Mouse (Mus musculus): ENCODE results near the gene Mapkbp1. TPM values are rescaled to one million over a fixed set of nuclear protein-coding genes. Genes with fewer than 3 reads are reported as not detected.

The Mapkbp1 gene
- polyA plus RNA-seq (2015; fragmentation: Nextera tagmentation; extraction: Ambion mirVana): 4.9 and 5.8 TPM in 2 replicates

- WGBS: 2% methylated on average over 19 of the region's 19 CpGs
- H3K4me2 ChIP-seq (ENCODE audit: low read length): peak within 1 kb of the TSS; percentile 67
- H3K27me3 ChIP-seq (replicated peaks; ENCODE audit: control insufficient read depth, insufficient read depth, low read length): no peaks in the 10 kb centered on the region
- peaks cover 3% of the 10 kb centered on the region; the same call in 1 of the 2 replicates for H3K36me3 ChIP-seq (ENCODE audit: control insufficient read depth, insufficient read depth)
- H3K4me1 ChIP-seq (replicated peaks; ENCODE audit: control insufficient read depth, insufficient read depth, low read length): peaks cover 21% of the 10 kb centered on the region
- peak; percentile 66 for ATAC-seq
- H3K27ac ChIP-seq (ENCODE audit: low read length): peak within 1 kb of the TSS; percentile 65
- peak within 1 kb of the TSS; percentile 89 for H3K9ac ChIP-seq (replicated peaks; ENCODE audit: low read depth, low read length)
- H3K9me3 ChIP-seq (ENCODE audit: control insufficient read depth, low read length): no peaks in the 10 kb centered on the region
- peak within 1 kb of the TSS; percentile 94 for H3K4me3 ChIP-seq (replicated peaks; ENCODE audit: low read length)
Measured at GRCm38 (mm10) chr2:119972537-119972879, at the start of gene Mapkbp1. TSS of gene Mapkbp1 (plus strand) at chr2:119972699.

- Histone ChIP-seq H3K27me3 (replicated peaks; ENCODE audit: control insufficient read depth, insufficient read depth, low read length) (no peaks in the 10 kb centered on the region), H3K4me1 (replicated peaks; ENCODE audit: control insufficient read depth, insufficient read depth, low read length) (peaks cover 21% of the 10 kb centered on the region), H3K27ac (ENCODE audit: low read length) (no peak overlapping the region), H3K4me3 (replicated peaks; ENCODE audit: low read length) (no peak overlapping the region), H3K9ac (replicated peaks; ENCODE audit: low read depth, low read length) (no peak overlapping the region), H3K36me3 (ENCODE audit: control insufficient read depth, insufficient read depth) (peaks cover 6% of the 10 kb centered on the region; the same call in 1 of the 2 replicates), H3K4me2 (ENCODE audit: low read length) (no peak overlapping the region), H3K9me3 (ENCODE audit: control insufficient read depth, low read length) (no peaks in the 10 kb centered on the region)
- 50% methylated on average over 9 of the region's 9 CpGs for WGBS
- no peak for ATAC-seq
Measured at GRCm38 (mm10) chr2:119970571-119970970, 1.9 kb upstream of the Mapkbp1 start.

GRCm38 (mm10) chr2:119971316-119971715, 1.2 kb upstream of the Mapkbp1 start:
- Histone ChIP-seq H3K4me1 (replicated peaks; ENCODE audit: control insufficient read depth, insufficient read depth, low read length) (peaks cover 21% of the 10 kb centered on the region), H3K27ac (ENCODE audit: low read length) (0 out of 2 replicates have a peak overlapping the region, but pooled peaks have one; percentile 28), H3K4me2 (ENCODE audit: low read length) (peak overlapping the region; percentile 67), H3K27me3 (replicated peaks; ENCODE audit: control insufficient read depth, insufficient read depth, low read length) (no peaks in the 10 kb centered on the region), H3K9ac (replicated peaks; ENCODE audit: low read depth, low read length) (peak overlapping the region; percentile 25; the same call in 1 of the 2 replicates), H3K9me3 (ENCODE audit: control insufficient read depth, low read length) (no peaks in the 10 kb centered on the region), H3K4me3 (replicated peaks; ENCODE audit: low read length) (no peak overlapping the region), H3K36me3 (ENCODE audit: control insufficient read depth, insufficient read depth) (peaks cover 3% of the 10 kb centered on the region; the same call in 1 of the 2 replicates)
- WGBS: 74% methylated on average over 3 of the region's 3 CpGs
- no peak for ATAC-seq

GRCm38 (mm10) chr2:119971837-119972536, 512 bp upstream of the Mapkbp1 start:
- Histone ChIP-seq H3K4me3 (replicated peaks; ENCODE audit: low read length) (peak overlapping the region; percentile 94), H3K4me2 (ENCODE audit: low read length) (peak overlapping the region; percentile 67), H3K9ac (replicated peaks; ENCODE audit: low read depth, low read length) (peak overlapping the region; percentile 89), H3K4me1 (replicated peaks; ENCODE audit: control insufficient read depth, insufficient read depth, low read length) (peaks cover 21% of the 10 kb centered on the region), H3K27me3 (replicated peaks; ENCODE audit: control insufficient read depth, insufficient read depth, low read length) (no peaks in the 10 kb centered on the region), H3K27ac (ENCODE audit: low read length) (peak overlapping the region; percentile 65), H3K36me3 (ENCODE audit: control insufficient read depth, insufficient read depth) (peaks cover 3% of the 10 kb centered on the region; the same call in 1 of the 2 replicates), H3K9me3 (ENCODE audit: control insufficient read depth, low read length) (no peaks in the 10 kb centered on the region)
- peak; percentile 100 for ATAC-seq
- WGBS: under 1% methylated on average over 32 of the region's 32 CpGs

- H3K4me1 ChIP-seq (replicated peaks; ENCODE audit: control insufficient read depth, insufficient read depth, low read length): 0 out of 2 replicates have a peak, but pooled peaks cover 2% of the 10 kb centered on the region
- H3K36me3 ChIP-seq (ENCODE audit: control insufficient read depth, insufficient read depth): no peaks in the 10 kb centered on the region
- no peak overlapping the region for H3K4me3 ChIP-seq (replicated peaks; ENCODE audit: low read length)
- no peak overlapping the region for H3K4me2 ChIP-seq (ENCODE audit: low read length)
- 74% methylated on average over 7 of the region's 7 CpGs for WGBS
- no peak overlapping the region for H3K27ac ChIP-seq (ENCODE audit: low read length)
- H3K9ac ChIP-seq (replicated peaks; ENCODE audit: low read depth, low read length): no peak overlapping the region
- ATAC-seq: no peak
- H3K27me3 ChIP-seq (replicated peaks; ENCODE audit: control insufficient read depth, insufficient read depth, low read length): no peaks in the 10 kb centered on the region
- no peaks in the 10 kb centered on the region for H3K9me3 ChIP-seq (ENCODE audit: control insufficient read depth, low read length)
Measured at GRCm38 (mm10) chr2:119980343-119980986, 8.0 kb downstream of the Mapkbp1 start.

DNA sequence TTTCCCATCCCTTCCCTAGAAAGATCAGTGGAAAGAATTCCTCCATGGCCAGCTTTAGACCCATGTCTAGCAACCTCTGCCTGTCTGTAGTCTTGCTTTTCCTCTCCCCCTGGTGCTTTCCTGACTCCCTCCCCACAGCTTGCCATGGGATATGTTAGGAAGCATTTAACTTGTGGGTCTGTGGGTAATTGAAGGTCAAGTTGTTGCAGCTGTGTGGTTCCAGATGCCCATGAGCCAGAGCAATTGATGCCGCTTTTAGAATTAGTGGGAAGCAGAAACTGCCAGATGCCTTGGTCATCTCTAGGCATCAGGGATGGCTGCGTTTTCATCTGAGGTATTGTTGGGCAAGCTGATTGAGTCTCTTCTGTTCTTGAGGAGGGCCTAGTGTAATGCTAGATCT, 9.1 kb downstream of the Mapkbp1 start:
- H3K9me3 ChIP-seq (ENCODE audit: control insufficient read depth, low read length): no peaks in the 10 kb centered on the region
- H3K27me3 ChIP-seq (replicated peaks; ENCODE audit: control insufficient read depth, insufficient read depth, low read length): no peaks in the 10 kb centered on the region
- 0 out of 2 replicates have a peak, but pooled peaks cover 2% of the 10 kb centered on the region for H3K4me1 ChIP-seq (replicated peaks; ENCODE audit: control insufficient read depth, insufficient read depth, low read length)
- no peak overlapping the region for H3K4me3 ChIP-seq (replicated peaks; ENCODE audit: low read length)
- no peak overlapping the region for H3K27ac ChIP-seq (ENCODE audit: low read length)
- no peak overlapping the region for H3K4me2 ChIP-seq (ENCODE audit: low read length)
- no peaks in the 10 kb centered on the region for H3K36me3 ChIP-seq (ENCODE audit: control insufficient read depth, insufficient read depth)
- ATAC-seq: no peak
- 88% methylated on average over 2 of the region's 2 CpGs for WGBS
- H3K9ac ChIP-seq (replicated peaks; ENCODE audit: low read depth, low read length): no peak overlapping the region

DNA sequence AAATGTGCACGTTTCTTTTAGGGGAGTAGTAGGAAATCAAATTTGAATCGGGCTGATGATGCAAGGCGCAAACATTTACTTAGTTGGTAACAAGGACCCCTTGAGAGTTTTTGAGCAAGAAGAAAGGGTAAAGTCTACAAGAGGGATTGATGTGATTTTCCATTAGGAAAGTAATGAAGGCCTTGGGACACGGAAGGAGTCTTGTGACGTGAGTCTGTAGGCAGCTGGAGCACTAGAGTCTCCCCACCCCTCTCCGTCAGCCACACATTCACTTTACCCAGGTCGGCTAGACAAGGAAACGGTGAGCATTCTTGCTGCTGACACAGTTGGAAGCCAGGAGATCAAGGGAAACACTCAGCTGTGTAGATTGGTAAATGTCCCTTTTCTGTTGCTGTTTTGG, 13.4 kb downstream of the Mapkbp1 start:
- no peak overlapping the region for H3K9ac ChIP-seq (replicated peaks; ENCODE audit: low read depth, low read length)
- H3K9me3 ChIP-seq (ENCODE audit: control insufficient read depth, low read length): no peaks in the 10 kb centered on the region
- no peak overlapping the region for H3K27ac ChIP-seq (ENCODE audit: low read length)
- 64% methylated on average over 8 of the region's 8 CpGs for WGBS
- H3K4me2 ChIP-seq (ENCODE audit: low read length): no peak overlapping the region
- no peaks in the 10 kb centered on the region for H3K27me3 ChIP-seq (replicated peaks; ENCODE audit: control insufficient read depth, insufficient read depth, low read length)
- no peaks in the 10 kb centered on the region for H3K36me3 ChIP-seq (ENCODE audit: control insufficient read depth, insufficient read depth)
- H3K4me1 ChIP-seq (replicated peaks; ENCODE audit: control insufficient read depth, insufficient read depth, low read length): no peaks in the 10 kb centered on the region
- no peak for ATAC-seq
- H3K4me3 ChIP-seq (replicated peaks; ENCODE audit: low read length): no peak overlapping the region

DNA sequence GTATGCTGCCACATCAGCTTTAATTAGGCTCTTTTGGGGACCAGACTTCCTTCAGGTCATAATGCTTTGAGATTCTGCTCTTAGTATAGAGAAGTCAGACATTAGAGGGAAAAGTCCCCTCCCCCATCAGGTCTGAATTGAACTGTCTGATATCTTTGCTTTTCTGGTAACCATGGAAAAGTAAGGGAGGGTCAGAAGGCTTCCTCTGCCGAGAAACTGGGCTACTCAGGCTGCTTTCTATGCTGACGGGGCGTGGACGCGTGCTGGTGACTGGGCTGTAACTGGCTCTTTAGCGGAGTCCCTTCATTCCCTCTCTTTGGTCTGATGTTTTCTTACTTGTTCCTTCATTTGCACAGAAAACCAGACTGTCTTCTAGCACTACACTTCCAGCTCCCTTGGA, 13.9 kb downstream of the Mapkbp1 start:
- no peak overlapping the region for H3K9ac ChIP-seq (replicated peaks; ENCODE audit: low read depth, low read length)
- H3K27ac ChIP-seq (ENCODE audit: low read length): no peak overlapping the region
- H3K4me2 ChIP-seq (ENCODE audit: low read length): no peak overlapping the region
- no peaks in the 10 kb centered on the region for H3K4me1 ChIP-seq (replicated peaks; ENCODE audit: control insufficient read depth, insufficient read depth, low read length)
- H3K36me3 ChIP-seq (ENCODE audit: control insufficient read depth, insufficient read depth): no peaks in the 10 kb centered on the region
- WGBS: 75% methylated on average over 6 of the region's 6 CpGs
- no peaks in the 10 kb centered on the region for H3K27me3 ChIP-seq (replicated peaks; ENCODE audit: control insufficient read depth, insufficient read depth, low read length)
- no peaks in the 10 kb centered on the region for H3K9me3 ChIP-seq (ENCODE audit: control insufficient read depth, low read length)
- no peak overlapping the region for H3K4me3 ChIP-seq (replicated peaks; ENCODE audit: low read length)
- ATAC-seq: no peak

DNA sequence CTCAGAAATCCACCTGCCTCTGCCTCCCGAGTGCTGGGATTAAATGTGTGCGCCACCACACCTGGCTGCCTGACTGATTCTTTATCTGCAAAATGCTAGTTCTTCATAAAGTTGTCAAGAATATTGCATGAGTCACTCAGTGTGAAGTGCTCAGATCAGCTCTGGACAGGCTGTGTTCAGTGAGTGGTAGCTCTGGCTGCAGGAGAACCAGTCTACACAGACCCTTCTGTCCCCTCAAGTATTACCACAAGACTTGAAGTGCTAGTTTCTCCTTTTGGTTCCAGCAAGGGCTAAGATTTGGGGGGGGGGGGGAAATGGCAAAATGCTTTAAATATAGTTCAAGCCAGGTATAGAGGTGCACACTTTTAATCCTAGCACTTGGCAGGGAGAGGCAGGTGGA, 14.9 kb downstream of the Mapkbp1 start:
- H3K4me2 ChIP-seq (ENCODE audit: low read length): no peak overlapping the region
- H3K4me3 ChIP-seq (replicated peaks; ENCODE audit: low read length): no peak overlapping the region
- 96% methylated on average over 2 of the region's 2 CpGs for whole genome bisulfite sequencing
- no peaks in the 10 kb centered on the region for H3K27me3 ChIP-seq (replicated peaks; ENCODE audit: control insufficient read depth, insufficient read depth, low read length)
- no peaks in the 10 kb centered on the region for H3K36me3 ChIP-seq (ENCODE audit: control insufficient read depth, insufficient read depth)
- no peak overlapping the region for H3K9ac ChIP-seq (replicated peaks; ENCODE audit: low read depth, low read length)
- no peaks in the 10 kb centered on the region for H3K9me3 ChIP-seq (ENCODE audit: control insufficient read depth, low read length)
- no peaks in the 10 kb centered on the region for H3K4me1 ChIP-seq (replicated peaks; ENCODE audit: control insufficient read depth, insufficient read depth, low read length)
- ATAC-seq: no peak
- H3K27ac ChIP-seq (ENCODE audit: low read length): no peak overlapping the region
